Mouse (Mus musculus): ENCODE results near the gene Myo1h.

DNA sequence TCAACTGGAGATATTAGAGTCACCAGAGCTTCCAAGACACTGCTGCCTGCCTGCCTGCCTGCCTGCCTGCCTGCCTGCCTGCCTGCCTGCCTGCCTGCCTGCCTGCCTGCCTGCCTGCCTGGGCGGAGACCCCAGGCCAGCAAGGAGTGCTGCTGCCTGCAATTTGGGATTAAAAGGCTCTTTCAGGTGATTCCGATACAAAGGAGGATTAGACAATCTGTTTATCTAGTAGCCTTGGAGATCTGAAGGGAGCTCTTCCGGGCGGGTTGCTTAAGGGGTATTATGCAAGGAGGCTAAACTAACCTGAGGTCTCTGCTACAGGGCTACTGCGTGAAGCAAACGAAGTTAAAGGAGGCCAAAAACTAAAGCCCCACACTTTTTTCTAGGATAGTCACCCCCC, 90.0 kb downstream of the Myo1h start:
- TF ChIP-seq CTCF (IDR thresholded peaks at IDR 0.05; ENCODE audit: extremely low read depth, insufficient read length, insufficient replicate concordance, low read depth, low read length) (no peak), POLR2A (IDR thresholded peaks at IDR 0.05; ENCODE audit: low read depth, low read length) (no peak)
